Mouse (Mus musculus) small intestine, adult 2 months (tissue): ENCODE measurements around the gene Fto.

Source experiments
- CTCF ChIP-seq: fragments of 200-500 bp; IDR thresholded peaks from 2 replicates; pipeline ENCODE4 v1.5.1; 2012; ENCODE audit warnings: low read depth, mild to moderate bottlenecking, control low read depth, inconsistent platforms, low read length, moderate library complexity, mixed read lengths; ENCODE audit not compliant: insufficient replicate concordance, insufficient read length; ENCODE audit errors: extremely low read depth
- POLR2A ChIP-seq: fragments of 200-500 bp; IDR thresholded peaks from 2 replicates; pipeline ENCODE4 v1.6.1; 2012; ENCODE audit warnings: low read depth, mild to moderate bottlenecking, control low read depth, inconsistent platforms, low read length, moderate library complexity

GRCm38 (mm10) chr8:91324271-91324670 is 10.9 kb downstream of the Fto start:
- TF ChIP-seq POLR2A, result no peak
- TF ChIP-seq CTCF, result no peak
